Mouse (Mus musculus) hindbrain, postnatal 0 days (tissue): ENCODE data around the gene Pctp. TPM values are rescaled to one million over a fixed set of nuclear protein-coding genes. Genes with fewer than 3 reads are reported as not detected.
A peak's percentile ranks its signal among the peaks of the same experiment; 100 is the strongest.

Source experiments
- ATAC-seq: fragments of 200-750 bp; cut with Nextera tagmentation; 2 replicates; pipeline ENCODE4 v1.8.0; 2017; ENCODE audit warnings: mild to moderate bottlenecking, moderate TSS enrichment, moderate library complexity
- DNase-seq: peaks from one replicate; pipeline ENCODE4 v3.0.0-alpha.2; 2015; ENCODE audit warnings: low spot score
- H3K27ac ChIP-seq: fragments of 300-500 bp; sonication (generic); 2 replicates; pipeline ENCODE4 v1.5.1; 2014; ENCODE audit warnings: mild to moderate bottlenecking
- H3K27me3 ChIP-seq: fragments of 300-500 bp; sonication (generic); 2 replicates; pipeline ENCODE4 v1.6.1; 2014; ENCODE audit warnings: low read length, mixed read lengths; ENCODE audit not compliant: insufficient read depth
- H3K36me3 ChIP-seq: fragments of 300-500 bp; sonication (generic); 2 replicates; pipeline ENCODE4 v1.6.1; 2014; ENCODE audit warnings: low read length, mixed read lengths; ENCODE audit not compliant: insufficient read depth
- H3K4me1 ChIP-seq: fragments of 300-500 bp; sonication (generic); 2 replicates; pipeline ENCODE4 v1.6.1; 2014; ENCODE audit warnings: antibody characterized with exemption, low read length, mixed read lengths; ENCODE audit not compliant: insufficient read depth
- H3K4me2 ChIP-seq: fragments of 300-500 bp; sonication (generic); 2 replicates; pipeline ENCODE4 v1.6.1; 2014; ENCODE audit warnings: low read depth, mild to moderate bottlenecking, low read length, moderate library complexity, mixed read lengths
- H3K4me3 ChIP-seq: fragments of 300-500 bp; sonication (generic); 2 replicates; pipeline ENCODE4 v1.5.1; 2014; ENCODE audit warnings: low read length
- H3K9ac ChIP-seq: fragments of 300-500 bp; sonication (generic); replicated peaks from 2 replicates; pipeline ENCODE4 v1.6.1; 2014; ENCODE audit warnings: mild to moderate bottlenecking, low read length, moderate library complexity, mixed read lengths
- H3K9me3 ChIP-seq: fragments of 300-500 bp; sonication (generic); 2 replicates; pipeline ENCODE4 v1.6.1; 2016; ENCODE audit warnings: low read length, mixed read lengths
- CTCF ChIP-seq: IDR thresholded peaks from 2 replicates; pipeline ENCODE4 v1.5.1; 2016; ENCODE audit warnings: antibody characterized with exemption, control low read depth, low read depth
- WGBS: fragments of 180-500 bp; shearing (Covaris S2); extraction: QIAGEN DNeasy Blood & Tissue Kit; methylation state at CpG from one replicate; pipeline ENCODE4 v1.1.7; 2014; 5-methylcytosine and 5-hydroxymethylcytosine counted together
- polyA plus RNA-seq: library from polyadenylated mRNA; unstranded; fragments of >200 nt; fragmentation: Nextera tagmentation; extraction: Ambion mirVana; gene quantifications from 2 replicates; pipeline ENCODE4 v1.2.1, GENCODE M21; 2015
- total RNA-seq: library from RNA; depleted of rRNA; stranded (reverse); fragments of >200 nt; gene quantifications from 2 replicates; pipeline ENCODE4 v1.2.3, GENCODE M21; 2014

Gene Pctp
- total and polyA plus RNA-seq, 2 experiments from 2014 or later: 0.42 to 1.5 TPM

DNA sequence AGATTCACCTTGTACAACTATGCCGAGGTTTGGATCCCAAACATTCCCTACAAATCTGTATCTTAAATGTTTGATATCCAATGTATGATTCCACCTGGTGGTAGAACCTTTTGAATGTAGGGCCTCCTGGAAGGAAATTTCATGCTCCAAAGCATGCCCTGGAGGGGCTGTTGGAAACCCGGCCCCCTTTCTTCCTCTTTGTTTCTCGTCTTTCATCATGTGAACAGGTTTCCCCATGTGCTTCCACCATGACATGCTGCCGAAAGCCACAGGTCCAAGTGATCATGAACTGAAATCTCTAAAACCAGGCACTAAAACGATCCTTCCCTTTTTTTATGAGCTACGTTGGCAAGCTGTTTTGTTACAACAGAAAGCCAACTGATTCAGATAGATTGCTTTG, 11.0 kb upstream of the Pctp start:
- TF ChIP-seq CTCF: no peak
- no peaks in the 10 kb centered on the region for H3K27me3 ChIP-seq

DNA sequence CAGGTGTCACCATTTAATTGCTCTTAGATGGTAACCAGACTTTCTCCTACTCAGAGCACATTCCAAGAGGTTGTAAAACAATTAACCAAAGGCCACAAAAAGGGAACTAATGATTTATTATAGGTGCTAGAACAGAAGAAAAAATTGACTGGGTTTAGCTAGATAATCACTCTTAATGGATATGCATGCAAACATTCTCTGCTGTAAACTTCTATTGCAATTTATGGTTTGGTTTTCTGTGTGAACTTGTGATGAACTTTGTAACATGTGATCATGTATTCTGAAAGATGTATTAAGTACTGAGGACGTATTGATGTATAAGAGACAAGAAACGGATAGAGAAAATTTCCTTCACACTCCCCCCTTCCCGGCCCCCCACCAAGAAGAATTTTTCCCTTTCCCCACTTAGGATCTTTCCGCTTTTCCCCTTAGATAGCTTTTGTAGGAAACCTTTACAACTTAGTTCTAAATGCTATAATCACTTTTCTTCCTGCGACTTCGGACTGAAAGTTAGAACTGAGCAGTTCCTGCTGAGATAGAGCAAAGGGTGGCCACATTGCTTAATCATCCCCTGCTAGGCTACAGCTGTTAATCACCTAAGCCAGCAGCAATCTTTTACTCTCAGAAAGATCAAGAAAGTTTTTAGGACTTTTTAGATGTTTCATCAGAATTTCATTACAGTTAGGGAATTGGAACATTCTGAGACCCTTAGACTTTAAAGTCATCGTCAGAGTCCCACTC, 5.3 kb upstream of the Pctp start:
- TF ChIP-seq CTCF: no peak
- DNase-seq (no peak), ATAC-seq (no peak)
- Histone ChIP-seq H3K9ac (no peak overlapping the region), H3K27ac (no peak overlapping the region), H3K36me3 (no peaks in the 10 kb centered on the region), H3K9me3 (no peaks in the 10 kb centered on the region), H3K4me2 (no peak overlapping the region), H3K4me1 (no peaks in the 10 kb centered on the region), H3K4me3 (no peak overlapping the region), H3K27me3 (no peaks in the 10 kb centered on the region)
- WGBS: 50% methylated on average over 7 of the region's 7 CpGs

More for the DNA sequence above, 11.0 kb upstream of the Pctp start:
- ATAC-seq: no peak
- no peak overlapping the region for H3K4me3 ChIP-seq
- no peaks in the 10 kb centered on the region for H3K4me1 ChIP-seq
- H3K9ac ChIP-seq: no peak overlapping the region
- 91% methylated on average over 6 of the region's 6 CpGs for WGBS
- no peak overlapping the region for H3K4me2 ChIP-seq
- H3K9me3 ChIP-seq: no peaks in the 10 kb centered on the region
- no peak for DNase-seq
- H3K36me3 ChIP-seq: no peaks in the 10 kb centered on the region
- H3K27ac ChIP-seq: no peak overlapping the region

DNA sequence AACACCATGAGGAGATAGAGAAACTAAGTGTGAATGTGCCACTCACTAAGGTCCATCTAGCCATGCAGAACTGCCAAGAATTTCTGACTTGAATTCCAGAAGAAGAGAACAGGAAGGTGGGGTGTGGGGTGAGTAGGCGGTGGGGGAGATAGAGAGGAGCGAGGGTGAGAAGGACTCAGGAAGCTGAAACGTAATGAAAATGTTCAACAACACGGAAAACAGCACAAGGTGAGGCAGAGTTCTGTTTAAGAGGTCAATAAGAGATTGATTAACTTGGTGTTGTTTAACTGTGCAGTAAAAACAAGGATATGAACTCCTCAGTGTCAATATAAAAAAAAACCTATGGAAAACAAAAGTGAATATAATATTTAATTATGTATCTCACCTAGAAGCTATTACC, 3.4 kb upstream of the Pctp start:
- no peaks in the 10 kb centered on the region for H3K27me3 ChIP-seq
- H3K4me1 ChIP-seq: no peaks in the 10 kb centered on the region
- DNase-seq (no peak), ATAC-seq (no peak)
- H3K4me2 ChIP-seq: no peak overlapping the region
- no peaks in the 10 kb centered on the region for H3K9me3 ChIP-seq
- H3K27ac ChIP-seq: no peak overlapping the region
- TF ChIP-seq CTCF: no peak
- H3K4me3 ChIP-seq: no peak overlapping the region
- no peaks in the 10 kb centered on the region for H3K36me3 ChIP-seq
- H3K9ac ChIP-seq: no peak overlapping the region
- WGBS: 74% methylated on average over 4 of the region's 4 CpGs

DNA sequence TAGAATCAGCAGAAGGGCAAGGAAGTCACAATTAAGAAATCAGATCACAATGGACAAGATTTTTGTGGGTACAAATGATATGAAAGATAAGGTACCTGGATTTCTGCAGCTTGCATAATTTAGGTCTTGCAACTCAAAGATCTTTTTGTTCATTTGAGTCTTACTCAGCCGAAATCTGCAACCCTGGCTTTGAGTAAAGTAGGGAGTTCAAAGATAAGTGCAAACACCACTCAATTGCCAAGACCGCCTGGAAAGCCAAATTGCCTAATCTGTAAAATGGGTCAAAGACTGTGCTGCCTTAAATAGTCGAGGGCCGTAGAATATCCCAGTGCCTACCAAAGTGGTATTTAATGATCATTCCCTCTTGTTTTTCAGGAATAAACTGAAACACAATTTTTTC, 692 bp upstream of the Pctp start:
- 90% methylated on average over 4 of the region's 4 CpGs for whole genome bisulfite sequencing

GRCm38 (mm10) chr11:90002987-90003348, 274 bp upstream of the Pctp start:
- Histone ChIP-seq H3K27me3 (no peaks in the 10 kb centered on the region), H3K27ac (no peak overlapping the region), H3K36me3 (no peaks in the 10 kb centered on the region), H3K9ac (peak overlapping the region; percentile 33; the same call in 1 of the 2 replicates), H3K4me1 (no peaks in the 10 kb centered on the region), H3K4me2 (peak overlapping the region; percentile 57), H3K9me3 (no peaks in the 10 kb centered on the region), H3K4me3 (peak overlapping the region; percentile 41)
- ATAC-seq: no peak
- no peak for TF ChIP-seq CTCF
- no peak for DNase-seq
- WGBS: 15% methylated on average over 8 of the region's 8 CpGs

More for the DNA sequence above, 692 bp upstream of the Pctp start:
- no peak for DNase-seq
- Histone ChIP-seq H3K9me3 (no peaks in the 10 kb centered on the region), H3K4me1 (no peaks in the 10 kb centered on the region), H3K4me2 (no peak overlapping the region), H3K27me3 (no peaks in the 10 kb centered on the region), H3K27ac (no peak overlapping the region), H3K4me3 (no peak overlapping the region), H3K36me3 (no peaks in the 10 kb centered on the region), H3K9ac (no peak overlapping the region)
- TF ChIP-seq CTCF: no peak
- ATAC-seq: no peak

DNA sequence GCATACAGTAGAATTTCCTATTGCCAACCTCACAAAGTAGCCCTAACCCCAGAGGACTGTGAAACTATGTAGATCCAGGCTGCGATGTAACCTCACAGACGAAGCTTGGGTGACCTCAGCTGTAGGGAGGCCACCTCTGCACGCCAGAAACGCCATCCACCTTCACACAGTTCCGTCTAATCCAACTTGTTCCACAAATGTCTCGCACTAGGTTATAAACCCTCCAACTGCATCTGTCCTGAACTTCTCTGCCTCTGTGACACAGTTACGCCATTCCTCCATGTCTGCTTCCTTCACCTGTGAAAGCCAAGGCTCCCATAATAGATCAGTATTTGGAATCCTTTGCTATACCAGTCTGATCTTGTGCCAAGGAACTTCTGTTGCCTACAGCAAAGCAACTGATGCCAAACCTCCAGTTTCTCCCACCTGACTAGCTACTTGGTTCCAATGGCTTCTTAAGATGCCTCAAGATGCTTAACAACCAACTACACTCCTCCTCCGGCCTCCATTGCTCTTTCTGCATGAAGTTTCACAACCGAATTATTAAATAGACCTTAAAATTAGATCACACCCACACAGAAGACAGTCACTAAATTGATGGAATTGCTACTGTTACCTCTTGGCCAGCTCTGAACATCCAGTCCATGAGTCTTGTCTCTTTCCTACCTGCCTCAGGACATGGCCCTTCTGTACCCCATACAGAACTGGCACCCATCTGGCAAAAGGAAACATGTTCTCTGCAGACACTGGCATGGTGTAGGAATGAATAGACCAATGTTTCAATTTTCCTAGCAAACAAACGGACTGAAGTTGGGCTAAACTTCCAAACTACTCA, 1.1 kb downstream of the Pctp start:
- ATAC-seq: no peak
- 90% methylated on average over 10 of the region's 10 CpGs for WGBS
- peak overlapping the region; percentile 57 for H3K4me2 ChIP-seq

More for the DNA sequence above, 1.1 kb downstream of the Pctp start:
- no peak for DNase-seq
- no peak overlapping the region for H3K27ac ChIP-seq
- peak overlapping the region; percentile 41; the same call in 1 of the 2 replicates for H3K4me3 ChIP-seq
- TF ChIP-seq CTCF: no peak
- H3K9ac ChIP-seq: no peak overlapping the region
- H3K4me1 ChIP-seq: no peaks in the 10 kb centered on the region
- H3K9me3 ChIP-seq: no peaks in the 10 kb centered on the region
- H3K36me3 ChIP-seq: no peaks in the 10 kb centered on the region
- no peaks in the 10 kb centered on the region for H3K27me3 ChIP-seq
